Mouse (Mus musculus) embryonic facial prominence, embryonic 11.5 days (tissue): ENCODE results near the gene 5730596B20Rik. TPM values are rescaled to one million over a fixed set of nuclear protein-coding genes. Genes with fewer than 3 reads are reported as not detected.

Source experiments
- ATAC-seq: fragments of 200-750 bp; cut with Nextera tagmentation; replicated peaks from 2 replicates; pipeline ENCODE4 v1.8.0; 2017; ENCODE audit warnings: low read depth; ENCODE audit not compliant: insufficient number of reproducible peaks, low FRiP score, low TSS enrichment
- DNase-seq: peaks from one replicate; pipeline ENCODE4 v3.0.0-alpha.2; 2015; ENCODE audit warnings: low spot score
- H3K27ac ChIP-seq: fragments of 300-500 bp; sonication (generic); replicated peaks from 2 replicates; pipeline ENCODE4 v1.5.1; 2014; ENCODE audit warnings: mild to moderate bottlenecking, low read depth, low read length, control low read depth
- H3K27me3 ChIP-seq: fragments of 300-500 bp; sonication (generic); 2 replicates; pipeline ENCODE4 v1.6.1; 2014; ENCODE audit warnings: mild to moderate bottlenecking, low read length, moderate library complexity, mixed read lengths; ENCODE audit not compliant: control insufficient read depth, insufficient read depth
- H3K36me3 ChIP-seq: fragments of 300-500 bp; sonication (generic); replicated peaks from 2 replicates; pipeline ENCODE4 v1.6.1; 2014; ENCODE audit warnings: low read depth, mild to moderate bottlenecking, low read length, moderate library complexity, mixed read lengths; ENCODE audit not compliant: control insufficient read depth, insufficient read depth
- H3K4me1 ChIP-seq: fragments of 300-500 bp; sonication (generic); 2 replicates; pipeline ENCODE4 v1.6.1; 2014; ENCODE audit warnings: low read length, mixed read lengths; ENCODE audit not compliant: control insufficient read depth, insufficient read depth
- H3K4me2 ChIP-seq: fragments of 300-500 bp; sonication (generic); 2 replicates; pipeline ENCODE4 v1.6.1; 2014; ENCODE audit warnings: low read depth, mild to moderate bottlenecking, control low read depth, low read length, moderate library complexity
- H3K4me3 ChIP-seq: fragments of 300-500 bp; sonication (generic); 2 replicates; pipeline ENCODE4 v1.5.1; 2014; ENCODE audit warnings: low read depth, low read length, control low read depth
- H3K9ac ChIP-seq: fragments of 300-500 bp; sonication (generic); replicated peaks from 2 replicates; pipeline ENCODE4 v1.6.1; 2014; ENCODE audit warnings: mild to moderate bottlenecking, control low read depth, low read length
- H3K9me3 ChIP-seq: fragments of 300-500 bp; sonication (generic); replicated peaks from 2 replicates; pipeline ENCODE4 v1.6.1; 2016; ENCODE audit warnings: mild to moderate bottlenecking, low read length, inconsistent platforms, mixed read lengths; ENCODE audit not compliant: control insufficient read depth
- WGBS: fragments of 180-500 bp; shearing (Covaris S2); extraction: QIAGEN DNeasy Blood & Tissue Kit; methylation state at CpG from one replicate; pipeline ENCODE4 v1.1.7; 2014; 5-methylcytosine and 5-hydroxymethylcytosine counted together
- polyA plus RNA-seq: library from polyadenylated mRNA; unstranded; fragments of >200 nt; fragmentation: Nextera tagmentation; extraction: Ambion mirVana; gene quantifications from 2 replicates; pipeline ENCODE4 v1.2.1, GENCODE M21; 2014

Gene 5730596B20Rik
- polyA plus RNA-seq, 1 experiment from 2014 or later, result 0.13 TPM

- Histone ChIP-seq H3K9me3 (no peaks in the 10 kb centered on the region), H3K27me3 (peaks cover 84% of the 10 kb centered on the region), H3K36me3 (no peaks in the 10 kb centered on the region), H3K9ac (no peak overlapping the region), H3K4me2 (no peak overlapping the region), H3K4me1 (no peaks in the 10 kb centered on the region), H3K27ac (no peak overlapping the region), H3K4me3 (no peak overlapping the region)
- no peak for DNase-seq
- WGBS, result 2% methylated on average over 69 of the region's 69 CpGs
- no peak for ATAC-seq
Measured at GRCm38 (mm10) chr6:52225612-52226568, 48.6 kb downstream of the 5730596B20Rik start.

GRCm38 (mm10) chr6:52226569-52227257 is 49.4 kb downstream of the 5730596B20Rik start:
- ATAC-seq, result no peak
- H3K4me3 ChIP-seq, result no peak overlapping the region
- no peaks in the 10 kb centered on the region for H3K36me3 ChIP-seq
- H3K4me2 ChIP-seq, result no peak overlapping the region
- 2% methylated on average over 26 of the region's 26 CpGs for WGBS
- DNase-seq, result no peak
- no peak overlapping the region for H3K9ac ChIP-seq
- H3K4me1 ChIP-seq, result no peaks in the 10 kb centered on the region
- H3K27me3 ChIP-seq, result peaks cover 82% of the 10 kb centered on the region
- H3K27ac ChIP-seq, result no peak overlapping the region
- H3K9me3 ChIP-seq, result no peaks in the 10 kb centered on the region

- Histone ChIP-seq H3K27me3 (peaks cover 82% of the 10 kb centered on the region), H3K4me2 (no peak overlapping the region)
- WGBS, result 2% methylated on average over 11 of the region's 11 CpGs
Measured at GRCm38 (mm10) chr6:52227470-52228222, 50.3 kb downstream of the 5730596B20Rik start.

GRCm38 (mm10) chr6:52228475-52229465 is 51.5 kb downstream of the 5730596B20Rik start:
- Histone ChIP-seq H3K9ac (no peak overlapping the region), H3K4me1 (no peaks in the 10 kb centered on the region), H3K27me3 (peaks cover 87% of the 10 kb centered on the region), H3K4me3 (no peak overlapping the region), H3K9me3 (no peaks in the 10 kb centered on the region), H3K4me2 (no peak overlapping the region), H3K36me3 (no peaks in the 10 kb centered on the region), H3K27ac (no peak overlapping the region)
- DNase-seq (no peak), ATAC-seq (no peak)
- 1% methylated on average over 38 of the region's 38 CpGs for WGBS

More at GRCm38 (mm10) chr6:52227470-52228222, 50.3 kb downstream of the 5730596B20Rik start:
- Histone ChIP-seq H3K27ac (no peak overlapping the region), H3K4me3 (no peak overlapping the region), H3K4me1 (no peaks in the 10 kb centered on the region), H3K9ac (no peak overlapping the region), H3K36me3 (no peaks in the 10 kb centered on the region), H3K9me3 (no peaks in the 10 kb centered on the region)
- ATAC-seq, result no peak
- no peak for DNase-seq

GRCm38 (mm10) chr6:52229558-52230416 is 52.5 kb downstream of the 5730596B20Rik start:
- no peak overlapping the region for H3K9ac ChIP-seq
- no peaks in the 10 kb centered on the region for H3K9me3 ChIP-seq
- ATAC-seq (no peak; the same call in 1 of the 2 replicates), DNase-seq (no peak)
- H3K27me3 ChIP-seq, result peaks cover 88% of the 10 kb centered on the region
- H3K27ac ChIP-seq, result no peak overlapping the region
- 2% methylated on average over 43 of the region's 44 CpGs for WGBS
- H3K4me3 ChIP-seq, result no peak overlapping the region
- H3K36me3 ChIP-seq, result no peaks in the 10 kb centered on the region
- no peak overlapping the region for H3K4me2 ChIP-seq
- no peaks in the 10 kb centered on the region for H3K4me1 ChIP-seq
